Mouse (Mus musculus) neural tube, embryonic 15.5 days (tissue): ENCODE results near the gene Slc39a5. TPM values are rescaled to one million over a fixed set of nuclear protein-coding genes. Genes with fewer than 3 reads are reported as not detected.

Experiments
- ATAC-seq: fragments of 200-750 bp; cut with Nextera tagmentation; 2 replicates; pipeline ENCODE4 v1.8.0; 2017; ENCODE audit warnings: mild to moderate bottlenecking, moderate TSS enrichment, moderate library complexity; ENCODE audit not compliant: low FRiP score
- H3K27ac ChIP-seq: fragments of 300-500 bp; sonication (generic); replicated peaks from 2 replicates; pipeline ENCODE4 v1.5.1; 2015; ENCODE audit warnings: mild to moderate bottlenecking, inconsistent platforms
- H3K27me3 ChIP-seq: fragments of 300-500 bp; sonication (generic); replicated peaks from 2 replicates; pipeline ENCODE4 v1.6.1; 2015; ENCODE audit warnings: inconsistent platforms
- H3K36me3 ChIP-seq: fragments of 300-500 bp; sonication (generic); 2 replicates; pipeline ENCODE4 v1.6.1; 2015; ENCODE audit warnings: inconsistent platforms
- H3K4me1 ChIP-seq: fragments of 300-500 bp; sonication (generic); 2 replicates; pipeline ENCODE4 v1.6.1; 2015; ENCODE audit warnings: inconsistent platforms
- H3K4me2 ChIP-seq: fragments of 300-500 bp; sonication (generic); 2 replicates; pipeline ENCODE4 v1.6.1; 2015; ENCODE audit warnings: inconsistent platforms, mild to moderate bottlenecking, moderate library complexity
- H3K4me3 ChIP-seq: fragments of 300-500 bp; sonication (generic); replicated peaks from 2 replicates; pipeline ENCODE4 v1.5.1; 2015; ENCODE audit warnings: mild to moderate bottlenecking, inconsistent platforms
- H3K9ac ChIP-seq: fragments of 300-500 bp; sonication (generic); replicated peaks from 2 replicates; pipeline ENCODE4 v1.6.1; 2015; ENCODE audit warnings: mild to moderate bottlenecking, inconsistent platforms
- H3K9me3 ChIP-seq: fragments of 300-500 bp; sonication (generic); replicated peaks from 2 replicates; pipeline ENCODE4 v1.6.1; 2016; ENCODE audit warnings: inconsistent platforms
- WGBS: fragments of 180-500 bp; shearing (Covaris S2); methylation state at CpG from one replicate; pipeline ENCODE4 v1.1.7; 2015; ENCODE audit warnings: mixed read lengths; 5-methylcytosine and 5-hydroxymethylcytosine counted together
- polyA plus RNA-seq: library from polyadenylated mRNA; unstranded; fragments of >200 nt; fragmentation: Nextera tagmentation; extraction: Ambion mirVana; gene quantifications from 2 replicates; pipeline ENCODE4 v1.2.1, GENCODE M21; 2015

Slc39a5 gene
- polyA plus RNA-seq, 1 experiment from 2014 or later = 0.68 TPM

DNA sequence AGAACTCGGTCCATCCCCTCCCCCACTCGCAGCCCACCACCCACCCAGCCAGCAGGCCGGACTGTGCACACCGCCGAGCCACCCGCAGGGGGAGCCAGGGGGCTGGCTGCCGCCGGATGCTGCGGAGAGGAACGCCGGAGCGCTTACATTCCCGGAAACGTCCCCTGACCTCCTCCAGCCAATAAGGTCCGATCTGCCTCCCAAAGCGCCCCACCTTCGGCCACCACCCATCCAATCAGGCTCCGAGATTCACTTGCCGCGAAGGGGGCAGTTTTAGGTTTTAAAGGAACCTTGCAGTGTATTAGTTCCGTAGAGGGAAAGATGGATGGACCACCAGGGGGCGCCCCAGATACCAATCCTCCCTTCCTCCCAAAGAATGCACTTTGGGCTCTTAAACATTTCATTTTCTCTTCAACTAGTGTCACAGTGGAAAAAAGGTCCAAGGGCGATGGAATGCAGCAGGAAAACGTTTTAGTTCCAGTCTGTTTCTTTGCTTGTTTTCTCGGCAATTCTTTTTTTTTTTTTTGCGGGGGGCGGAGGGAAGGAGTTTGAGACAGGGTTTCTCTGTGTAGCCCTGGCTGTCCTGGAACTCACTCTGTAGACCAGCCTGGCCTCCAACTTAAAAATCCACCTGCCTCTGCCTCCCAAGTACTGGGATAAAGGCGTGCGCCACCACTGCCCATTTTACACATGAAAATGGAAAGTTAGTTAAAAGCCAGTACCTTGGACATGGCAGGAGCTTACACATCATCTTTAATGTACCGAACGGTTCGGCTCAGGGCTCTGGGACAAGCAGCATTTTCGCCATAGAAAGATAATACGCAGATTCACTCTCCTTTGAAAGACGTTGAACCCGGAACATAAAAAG is 8.9 kb upstream of the Slc39a5 start:
- peaks cover 17% of the 10 kb centered on the region for H3K36me3 ChIP-seq
- WGBS = 6% methylated on average over 36 of the region's 36 CpGs
- peak overlapping the region; percentile 97 for H3K4me2 ChIP-seq
- H3K9me3 ChIP-seq = no peaks in the 10 kb centered on the region
- H3K9ac ChIP-seq = peak overlapping the region; percentile 95
- H3K27ac ChIP-seq = peak overlapping the region; percentile 98
- ATAC-seq = peak; percentile 88
- H3K27me3 ChIP-seq = no peaks in the 10 kb centered on the region
- H3K4me3 ChIP-seq = peak overlapping the region; percentile 97
- peaks cover 51% of the 10 kb centered on the region for H3K4me1 ChIP-seq

DNA sequence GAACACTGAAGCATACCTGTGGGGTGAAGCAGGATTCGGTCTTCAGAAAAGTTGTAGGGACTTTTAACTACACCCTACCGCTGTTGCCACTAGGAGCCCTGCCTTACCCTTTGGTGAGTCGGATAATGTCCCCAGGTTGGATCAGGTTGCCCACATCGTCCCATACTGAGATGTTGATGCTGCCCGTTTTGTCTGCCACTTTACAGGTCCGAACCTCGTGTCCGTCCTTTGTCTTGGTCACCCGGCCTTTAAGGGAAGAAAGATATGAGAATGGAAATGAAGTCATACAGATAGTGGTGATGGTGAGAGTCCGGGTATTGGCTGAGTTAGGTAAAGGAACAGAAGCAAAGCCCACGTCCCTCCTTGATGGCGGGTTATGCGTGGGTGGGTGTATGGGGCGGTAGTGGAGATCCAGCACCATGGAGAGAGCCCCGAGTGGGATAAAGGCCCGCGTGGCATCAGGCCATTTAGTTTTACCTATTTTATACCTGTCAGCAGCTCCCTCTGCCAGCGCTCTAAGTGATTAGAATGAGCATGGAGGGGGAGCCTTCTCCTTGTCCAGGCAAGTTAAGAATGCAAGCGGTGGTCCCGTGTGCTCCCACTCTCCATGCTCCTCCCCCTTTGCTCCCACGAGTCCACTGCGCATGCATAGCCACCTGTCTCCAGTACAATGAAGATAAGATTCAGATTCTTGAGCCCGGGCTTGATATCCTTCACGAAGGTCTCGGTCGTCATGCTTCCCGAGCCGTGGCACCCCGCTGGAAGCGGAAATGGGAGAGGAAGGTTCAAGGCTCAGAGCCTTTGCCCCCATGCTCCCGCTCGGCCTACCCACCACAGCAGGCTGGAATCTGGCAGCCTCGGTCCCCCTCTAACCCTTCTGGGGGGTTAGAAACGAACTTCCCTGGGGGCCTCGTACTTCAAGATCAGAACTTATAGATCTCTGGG is 7.8 kb upstream of the Slc39a5 start:
- peak overlapping the region; percentile 70 for H3K9ac ChIP-seq
- H3K4me3 ChIP-seq = peak overlapping the region; percentile 97
- peaks cover 43% of the 10 kb centered on the region for H3K4me1 ChIP-seq
- WGBS = 20% methylated on average over 35 of the region's 35 CpGs
- peak overlapping the region; percentile 98 for H3K27ac ChIP-seq
- peak overlapping the region; percentile 97 for H3K4me2 ChIP-seq
- peak; percentile 49 for ATAC-seq
- peaks cover 13% of the 10 kb centered on the region for H3K36me3 ChIP-seq
- H3K27me3 ChIP-seq = no peaks in the 10 kb centered on the region
- H3K9me3 ChIP-seq = no peaks in the 10 kb centered on the region

DNA sequence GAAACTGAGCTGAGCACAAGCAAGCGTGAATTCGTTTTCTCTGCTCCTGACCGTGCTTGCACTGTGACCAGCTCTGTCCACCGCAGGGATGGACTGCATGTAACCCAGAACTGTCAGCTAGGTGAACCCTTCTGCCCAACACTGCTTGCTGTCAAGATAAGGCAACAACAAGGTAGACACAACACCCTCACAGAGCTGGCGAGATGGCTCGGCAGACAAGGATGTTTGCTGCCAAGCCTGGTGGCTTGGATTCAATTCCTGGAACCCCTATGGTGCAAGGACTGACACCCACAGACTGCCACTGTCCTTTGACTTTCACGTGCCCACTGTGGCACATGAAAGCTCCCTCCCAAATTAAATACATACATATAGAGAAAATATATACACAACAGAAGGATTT is 2.9 kb upstream of the Slc39a5 start:
- WGBS = 92% methylated on average over 7 of the region's 7 CpGs
- no peak for ATAC-seq

DNA sequence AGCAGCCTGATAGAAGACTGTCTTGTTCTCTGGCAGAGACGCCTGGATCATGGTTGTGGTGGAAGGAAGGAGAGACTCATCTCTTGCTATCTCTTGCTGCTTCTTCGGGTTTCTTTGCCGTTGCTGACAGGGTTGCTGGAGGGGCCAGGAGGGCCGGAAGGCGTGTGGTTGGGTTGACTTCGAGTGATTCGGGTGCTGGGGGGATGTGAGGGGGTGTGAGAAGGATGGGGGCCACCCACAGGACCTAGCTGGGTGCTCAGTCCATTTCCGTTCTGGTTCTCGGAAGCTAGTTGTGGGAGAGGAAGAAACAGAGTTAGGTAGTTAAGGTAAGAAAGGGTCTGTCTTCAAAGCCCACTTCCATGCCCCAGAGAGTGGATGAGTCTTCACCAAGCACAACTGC is 609 bp upstream of the Slc39a5 start:
- Histone ChIP-seq H3K4me3 (no peak overlapping the region), H3K4me2 (no peak overlapping the region), H3K9ac (no peak overlapping the region), H3K36me3 (peaks cover 14% of the 10 kb centered on the region), H3K4me1 (no peaks in the 10 kb centered on the region), H3K27ac (no peak overlapping the region), H3K9me3 (no peaks in the 10 kb centered on the region), H3K27me3 (no peaks in the 10 kb centered on the region)
- no peak for ATAC-seq
- WGBS = 81% methylated on average over 9 of the region's 9 CpGs

More for the DNA sequence above, 2.9 kb upstream of the Slc39a5 start:
- Histone ChIP-seq H3K4me1 (peaks cover 11% of the 10 kb centered on the region), H3K27ac (no peak overlapping the region), H3K4me3 (no peak overlapping the region), H3K4me2 (no peak overlapping the region), H3K9ac (no peak overlapping the region), H3K36me3 (peaks cover 16% of the 10 kb centered on the region), H3K9me3 (no peaks in the 10 kb centered on the region), H3K27me3 (no peaks in the 10 kb centered on the region)

DNA sequence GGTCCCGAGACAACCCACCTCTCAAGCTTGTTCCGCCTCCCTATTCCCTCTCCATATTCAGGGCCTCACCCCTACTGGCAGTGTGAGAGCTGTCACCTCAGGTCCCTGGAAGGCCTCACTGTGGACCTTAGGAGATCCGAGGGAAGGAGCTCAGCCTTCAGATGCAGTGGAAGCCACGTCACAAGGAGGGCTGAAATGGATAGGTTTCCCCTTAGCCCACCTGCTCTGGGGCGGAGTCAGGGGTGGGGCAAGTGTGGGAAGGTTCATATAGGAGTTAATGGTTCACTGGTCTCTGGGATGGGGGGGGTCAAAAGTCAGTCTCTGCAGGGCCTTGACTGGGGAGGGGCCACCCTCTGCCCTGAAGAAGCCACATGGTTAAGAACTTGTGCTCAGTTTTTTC is 691 bp downstream of the Slc39a5 start:
- Histone ChIP-seq H3K4me3 (no peak overlapping the region), H3K9me3 (no peaks in the 10 kb centered on the region), H3K9ac (no peak overlapping the region), H3K27ac (no peak overlapping the region), H3K4me2 (no peak overlapping the region), H3K27me3 (no peaks in the 10 kb centered on the region), H3K36me3 (peaks cover 6% of the 10 kb centered on the region; the same call in 1 of the 2 replicates), H3K4me1 (no peaks in the 10 kb centered on the region)
- ATAC-seq = no peak
- WGBS = 36% methylated on average over 5 of the region's 5 CpGs

DNA sequence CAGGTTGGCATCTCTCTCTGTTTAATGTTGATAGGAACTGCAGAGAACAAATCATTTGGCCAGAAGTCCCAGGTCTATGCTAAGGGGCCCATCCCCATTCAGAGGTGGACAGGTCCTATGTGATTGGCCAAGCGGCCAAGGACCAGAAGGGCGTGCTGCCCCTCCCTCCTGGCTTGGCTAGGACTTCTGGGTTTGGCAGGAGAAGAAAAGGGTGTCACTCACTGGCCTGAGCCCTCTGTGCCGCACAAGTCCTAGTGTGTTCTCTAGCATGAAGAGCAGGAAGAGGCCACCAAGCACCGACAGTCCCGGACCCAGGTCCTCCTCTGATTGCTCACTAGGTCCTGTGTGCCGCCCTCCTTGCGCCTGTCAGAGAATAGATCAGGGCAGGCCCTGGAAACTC is 3.6 kb downstream of the Slc39a5 start:
- Histone ChIP-seq H3K4me1 (no peaks in the 10 kb centered on the region), H3K9me3 (no peaks in the 10 kb centered on the region), H3K9ac (no peak overlapping the region), H3K4me3 (no peak overlapping the region), H3K27me3 (no peaks in the 10 kb centered on the region), H3K4me2 (no peak overlapping the region), H3K27ac (no peak overlapping the region), H3K36me3 (peaks cover 21% of the 10 kb centered on the region)
- no peak for ATAC-seq
- 61% methylated on average over 7 of the region's 7 CpGs for WGBS

DNA sequence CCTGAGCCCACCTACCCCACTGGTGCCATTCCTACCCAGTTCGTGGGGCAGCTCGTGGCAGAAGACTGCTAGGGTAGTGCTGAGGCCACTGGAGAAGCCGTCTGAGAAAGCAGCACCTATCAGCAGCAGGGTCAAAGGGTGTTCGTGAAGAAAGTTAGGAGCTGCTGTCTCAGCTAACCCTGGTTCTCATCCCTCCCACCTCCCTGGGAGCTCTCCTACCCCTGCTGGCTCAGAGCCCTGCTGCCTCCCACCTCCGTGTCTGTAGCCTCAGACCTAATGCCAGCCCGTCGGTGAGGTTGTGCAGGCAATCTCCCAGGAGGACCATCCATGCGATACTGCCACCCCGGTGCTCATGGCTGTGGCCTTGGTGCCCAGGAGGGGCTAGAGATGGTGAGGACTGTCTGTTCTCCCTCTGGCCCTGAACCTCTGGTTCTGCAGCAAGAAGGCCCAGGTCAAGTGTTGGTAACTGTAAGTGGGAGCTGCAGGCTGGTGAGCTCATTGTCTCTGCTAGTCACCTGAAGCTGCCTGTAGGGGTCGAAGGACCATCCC is 4.2 kb downstream of the Slc39a5 start:
- no peaks in the 10 kb centered on the region for H3K27me3 ChIP-seq
- H3K9me3 ChIP-seq = no peaks in the 10 kb centered on the region
- peaks cover 27% of the 10 kb centered on the region for H3K36me3 ChIP-seq
- WGBS = 65% methylated on average over 10 of the region's 10 CpGs
- ATAC-seq = no peak
- H3K4me3 ChIP-seq = no peak overlapping the region
- H3K9ac ChIP-seq = no peak overlapping the region
- no peak overlapping the region for H3K27ac ChIP-seq
- no peaks in the 10 kb centered on the region for H3K4me1 ChIP-seq
- no peak overlapping the region for H3K4me2 ChIP-seq

DNA sequence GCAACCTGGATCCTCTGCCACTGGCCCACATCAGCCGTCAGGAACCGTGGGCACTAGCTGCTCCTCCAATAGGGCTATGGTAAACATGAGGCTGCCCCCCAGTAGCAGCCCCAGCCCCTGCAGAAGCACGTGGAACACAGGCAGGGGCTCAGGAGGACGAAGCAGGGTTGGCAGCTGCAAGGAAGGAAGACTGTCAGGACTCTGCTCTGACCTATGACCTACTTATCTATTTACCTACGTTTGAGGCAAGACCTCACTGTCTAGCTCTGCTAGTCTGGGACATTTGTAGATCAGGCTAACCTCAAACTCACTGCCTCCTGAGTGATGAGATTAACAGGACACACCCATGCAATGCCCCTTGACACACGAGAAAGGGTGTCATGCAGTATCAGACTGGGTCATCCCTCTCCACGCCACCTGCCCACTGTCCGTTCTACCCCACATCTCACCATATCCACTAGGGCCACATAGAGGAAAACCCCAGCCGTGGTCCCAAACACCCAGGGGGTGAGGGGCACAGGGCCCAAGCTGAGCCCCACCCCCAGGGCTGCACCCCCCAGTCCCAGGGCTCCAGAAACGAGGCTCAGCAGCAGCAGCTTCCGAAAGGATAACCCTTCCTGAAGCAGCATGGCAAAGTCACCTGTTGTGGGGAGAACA is 4.9 kb downstream of the Slc39a5 start:
- Histone ChIP-seq H3K27me3 (no peaks in the 10 kb centered on the region), H3K9me3 (no peaks in the 10 kb centered on the region), H3K4me1 (no peaks in the 10 kb centered on the region), H3K27ac (no peak overlapping the region), H3K36me3 (peaks cover 31% of the 10 kb centered on the region), H3K4me3 (no peak overlapping the region), H3K9ac (no peak overlapping the region), H3K4me2 (no peak overlapping the region)
- ATAC-seq = no peak
- 78% methylated on average over 11 of the region's 11 CpGs for WGBS

DNA sequence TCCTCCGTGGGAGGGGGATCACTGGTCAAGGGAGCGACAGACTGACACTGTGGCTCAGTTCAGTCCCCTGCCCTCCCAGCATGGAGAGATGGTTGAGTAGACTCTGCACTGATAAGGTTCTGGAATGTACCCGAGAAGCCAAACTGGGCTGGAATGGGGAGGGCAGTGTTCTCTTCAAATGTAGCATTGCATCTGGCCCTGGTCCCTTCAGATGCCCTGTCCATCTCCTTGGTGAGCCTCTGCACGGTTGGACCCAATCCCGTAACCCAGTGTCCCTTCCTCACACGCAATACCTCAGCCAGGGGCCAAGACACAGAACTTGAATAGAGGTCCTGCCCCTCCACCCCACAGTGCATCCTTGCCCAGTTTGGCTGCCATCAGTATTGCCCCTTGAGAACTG is 9.2 kb downstream of the Slc39a5 start:
- Histone ChIP-seq H3K9ac (no peak overlapping the region), H3K27ac (no peak overlapping the region), H3K27me3 (no peaks in the 10 kb centered on the region), H3K9me3 (no peaks in the 10 kb centered on the region), H3K36me3 (peaks cover 74% of the 10 kb centered on the region), H3K4me1 (no peaks in the 10 kb centered on the region), H3K4me2 (no peak overlapping the region), H3K4me3 (no peak overlapping the region)
- ATAC-seq = no peak
- WGBS = 85% methylated on average over 6 of the region's 6 CpGs

DNA sequence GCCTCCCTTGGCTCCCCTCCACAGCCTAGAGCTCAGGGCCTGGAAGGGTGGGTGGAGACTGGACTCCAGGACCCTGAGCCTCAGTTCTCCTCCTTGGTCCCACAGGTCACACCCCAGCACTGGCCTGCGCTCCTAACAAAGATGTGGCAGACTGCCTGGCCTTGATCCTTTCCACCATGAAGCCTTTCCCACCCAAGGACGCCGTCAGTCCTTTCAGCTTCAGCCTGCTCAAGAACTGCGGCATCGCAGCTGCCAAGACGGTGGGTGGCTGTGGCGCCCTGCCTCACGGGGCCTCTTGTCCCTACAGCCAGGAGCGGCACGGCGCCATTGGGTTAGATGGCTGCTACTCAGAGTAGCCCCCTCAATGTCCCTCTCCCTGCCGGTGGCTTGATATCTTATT is 10.7 kb downstream of the Slc39a5 start:
- H3K4me2 ChIP-seq = no peak overlapping the region
- WGBS = 93% methylated on average over 12 of the region's 12 CpGs
- no peaks in the 10 kb centered on the region for H3K27me3 ChIP-seq
- H3K9me3 ChIP-seq = no peaks in the 10 kb centered on the region
- H3K27ac ChIP-seq = no peak overlapping the region
- H3K4me3 ChIP-seq = no peak overlapping the region
- no peak for ATAC-seq
- peaks cover 88% of the 10 kb centered on the region for H3K36me3 ChIP-seq
- H3K4me1 ChIP-seq = no peaks in the 10 kb centered on the region
- H3K9ac ChIP-seq = no peak overlapping the region

DNA sequence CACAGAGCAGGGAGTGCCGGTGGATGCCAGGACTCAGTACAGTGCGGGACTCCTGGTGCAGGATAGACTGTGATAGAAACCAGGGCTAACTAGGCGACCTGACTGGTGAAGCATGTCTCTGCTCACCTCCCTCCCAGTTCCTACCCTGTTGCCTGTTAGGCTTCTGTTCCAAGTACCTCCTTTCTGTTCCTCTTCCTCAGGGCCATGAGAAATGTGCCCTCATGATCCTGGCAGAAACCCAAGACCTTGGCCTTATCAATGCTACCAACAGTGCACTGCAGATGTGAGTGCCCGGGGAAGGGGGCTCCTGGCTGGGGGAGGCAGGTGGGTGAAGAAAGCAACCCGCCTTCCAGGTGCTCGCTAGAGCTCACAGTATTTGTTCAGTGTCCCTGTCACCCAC is 11.5 kb downstream of the Slc39a5 start:
- Histone ChIP-seq H3K27ac (no peak overlapping the region), H3K4me1 (no peaks in the 10 kb centered on the region), H3K4me3 (no peak overlapping the region), H3K9me3 (no peaks in the 10 kb centered on the region), H3K27me3 (no peaks in the 10 kb centered on the region), H3K4me2 (no peak overlapping the region), H3K36me3 (peaks cover 95% of the 10 kb centered on the region), H3K9ac (no peak overlapping the region)
- 88% methylated on average over 6 of the region's 6 CpGs for WGBS
- ATAC-seq = no peak
